Mouse (Mus musculus) forebrain, embryonic 15.5 days (tissue): ENCODE measurements around the gene Hexb. TPM values are rescaled to one million over a fixed set of nuclear protein-coding genes. Genes with fewer than 3 reads are reported as not detected.

Experiments
- ATAC-seq: fragments of 200-750 bp; cut with Nextera tagmentation; replicated peaks from 2 replicates; pipeline ENCODE4 v1.8.0; 2017; ENCODE audit warnings: mild to moderate bottlenecking, moderate TSS enrichment, moderate library complexity
- H3K27ac ChIP-seq: fragments of 300-500 bp; sonication (generic); replicated peaks from 2 replicates; pipeline ENCODE4 v1.5.1; 2015; ENCODE audit warnings: mild to moderate bottlenecking, inconsistent platforms
- H3K27me3 ChIP-seq: fragments of 300-500 bp; sonication (generic); 2 replicates; pipeline ENCODE4 v1.6.1; 2015; ENCODE audit warnings: inconsistent platforms
- H3K36me3 ChIP-seq: fragments of 300-500 bp; sonication (generic); 2 replicates; pipeline ENCODE4 v1.6.1; 2015; ENCODE audit warnings: mild to moderate bottlenecking, inconsistent platforms
- H3K4me1 ChIP-seq: fragments of 300-500 bp; sonication (generic); 2 replicates; pipeline ENCODE4 v1.6.1; 2015; ENCODE audit warnings: inconsistent platforms
- H3K4me2 ChIP-seq: fragments of 300-500 bp; sonication (generic); replicated peaks from 2 replicates; pipeline ENCODE4 v1.6.1; 2015; ENCODE audit warnings: mild to moderate bottlenecking, inconsistent platforms
- H3K4me3 ChIP-seq: fragments of 300-500 bp; sonication (generic); 2 replicates; pipeline ENCODE4 v1.5.1; 2015; ENCODE audit warnings: mild to moderate bottlenecking, inconsistent platforms
- H3K9ac ChIP-seq: fragments of 300-500 bp; sonication (generic); replicated peaks from 2 replicates; pipeline ENCODE4 v1.6.1; 2015; ENCODE audit warnings: mild to moderate bottlenecking, inconsistent platforms
- H3K9me3 ChIP-seq: fragments of 300-500 bp; sonication (generic); 2 replicates; pipeline ENCODE4 v1.6.1; 2016; ENCODE audit warnings: inconsistent platforms
- WGBS: fragments of 180-500 bp; shearing (Covaris S2); methylation state at CpG from one replicate; pipeline ENCODE4 v1.1.7; 2015; ENCODE audit warnings: mixed read lengths; 5-methylcytosine and 5-hydroxymethylcytosine counted together
- polyA plus RNA-seq: library from polyadenylated mRNA; unstranded; fragments of >200 nt; fragmentation: Nextera tagmentation; extraction: Ambion mirVana; gene quantifications from 2 replicates; pipeline ENCODE4 v1.2.1, GENCODE M21; 2015

The Hexb gene
- polyA plus RNA-seq, 1 experiment from 2014 or later, result 34.8 TPM

GRCm38 (mm10) chr13:97196186-97196924 lies 1.8 kb downstream of the Hexb start:
- Histone ChIP-seq H3K4me3 (no peak overlapping the region), H3K36me3 (no peaks in the 10 kb centered on the region), H3K9ac (no peak overlapping the region), H3K4me1 (peaks cover 37% of the 10 kb centered on the region), H3K9me3 (no peaks in the 10 kb centered on the region), H3K27me3 (no peaks in the 10 kb centered on the region), H3K27ac (no peak overlapping the region), H3K4me2 (no peak overlapping the region)
- ATAC-seq, result no peak
- WGBS, result 54% methylated on average over 12 of the region's 12 CpGs

- no peak overlapping the region for H3K9ac ChIP-seq
- no peak overlapping the region for H3K27ac ChIP-seq
- H3K27me3 ChIP-seq, result no peaks in the 10 kb centered on the region
- H3K4me1 ChIP-seq, result peaks cover 36% of the 10 kb centered on the region
- H3K36me3 ChIP-seq, result no peaks in the 10 kb centered on the region
- H3K4me2 ChIP-seq, result no peak overlapping the region
- WGBS, result 20% methylated on average over 7 of the region's 7 CpGs
- H3K4me3 ChIP-seq, result no peak overlapping the region
- peak; percentile 66 for ATAC-seq
- H3K9me3 ChIP-seq, result no peaks in the 10 kb centered on the region
Measured at GRCm38 (mm10) chr13:97193420-97193819, 4.7 kb downstream of the Hexb start.

- Histone ChIP-seq H3K27ac (no peak overlapping the region), H3K4me1 (peaks cover 28% of the 10 kb centered on the region)
- ATAC-seq, result 0 out of 2 replicates have a peak, but pooled peaks have one; percentile 15
Measured at GRCm38 (mm10) chr13:97192649-97193048, 5.5 kb downstream of the Hexb start.

GRCm38 (mm10) chr13:97187693-97188092 lies 10.5 kb downstream of the Hexb start:
- H3K4me3 ChIP-seq, result no peak overlapping the region
- H3K27ac ChIP-seq, result no peak overlapping the region
- 90% methylated on average over 5 of the region's 5 CpGs for WGBS
- no peaks in the 10 kb centered on the region for H3K27me3 ChIP-seq
- no peaks in the 10 kb centered on the region for H3K36me3 ChIP-seq
- no peak overlapping the region for H3K9ac ChIP-seq
- H3K9me3 ChIP-seq, result no peaks in the 10 kb centered on the region
- peaks cover 3% of the 10 kb centered on the region for H3K4me1 ChIP-seq
- no peak overlapping the region for H3K4me2 ChIP-seq
- ATAC-seq, result no peak

More at GRCm38 (mm10) chr13:97192649-97193048, 5.5 kb downstream of the Hexb start:
- Histone ChIP-seq H3K9ac (no peak overlapping the region), H3K4me3 (no peak overlapping the region), H3K27me3 (no peaks in the 10 kb centered on the region), H3K36me3 (no peaks in the 10 kb centered on the region), H3K4me2 (no peak overlapping the region), H3K9me3 (no peaks in the 10 kb centered on the region)
- 82% methylated on average over 11 of the region's 11 CpGs for WGBS

GRCm38 (mm10) chr13:97186346-97186745 lies 11.8 kb downstream of the Hexb start:
- Histone ChIP-seq H3K4me3 (no peak overlapping the region), H3K36me3 (no peaks in the 10 kb centered on the region), H3K9ac (no peak overlapping the region), H3K27me3 (no peaks in the 10 kb centered on the region), H3K4me2 (no peak overlapping the region), H3K27ac (no peak overlapping the region), H3K4me1 (no peaks in the 10 kb centered on the region), H3K9me3 (no peaks in the 10 kb centered on the region)
- WGBS, result 89% methylated on average over 4 of the region's 4 CpGs
- ATAC-seq, result no peak

GRCm38 (mm10) chr13:97184656-97185055 lies 13.5 kb downstream of the Hexb start:
- Histone ChIP-seq H3K9me3 (no peaks in the 10 kb centered on the region), H3K36me3 (no peaks in the 10 kb centered on the region), H3K9ac (no peak overlapping the region), H3K27ac (no peak overlapping the region), H3K27me3 (no peaks in the 10 kb centered on the region), H3K4me3 (no peak overlapping the region), H3K4me2 (no peak overlapping the region), H3K4me1 (peaks cover 15% of the 10 kb centered on the region)
- 55% methylated on average over 5 of the region's 5 CpGs for WGBS
- ATAC-seq, result no peak

- Histone ChIP-seq H3K9me3 (no peaks in the 10 kb centered on the region), H3K27ac (no peak overlapping the region), H3K36me3 (no peaks in the 10 kb centered on the region), H3K4me3 (no peak overlapping the region), H3K4me1 (peaks cover 15% of the 10 kb centered on the region), H3K9ac (no peak overlapping the region), H3K4me2 (no peak overlapping the region), H3K27me3 (no peaks in the 10 kb centered on the region)
- over 99% methylated on average over 2 of the region's 2 CpGs for WGBS
- ATAC-seq, result no peak
Measured at GRCm38 (mm10) chr13:97184168-97184567, 14.0 kb downstream of the Hexb start.

- no peak for ATAC-seq
- no peak overlapping the region for H3K4me3 ChIP-seq
Measured at GRCm38 (mm10) chr13:97182821-97183220, 15.3 kb downstream of the Hexb start.

GRCm38 (mm10) chr13:97180113-97180828 lies 17.9 kb downstream of the Hexb start:
- no peaks in the 10 kb centered on the region for H3K9me3 ChIP-seq
- no peak overlapping the region for H3K4me2 ChIP-seq
- peaks cover 15% of the 10 kb centered on the region for H3K4me1 ChIP-seq
- H3K27ac ChIP-seq, result peak overlapping the region; percentile 52; the same call in 1 of the 2 replicates
- H3K27me3 ChIP-seq, result no peaks in the 10 kb centered on the region
- WGBS, result 31% methylated on average over 6 of the region's 6 CpGs
- peaks cover 19% of the 10 kb centered on the region for H3K36me3 ChIP-seq
- H3K4me3 ChIP-seq, result no peak overlapping the region
- peak; percentile 67; the same call in 1 of the 2 replicates for ATAC-seq
- H3K9ac ChIP-seq, result no peak overlapping the region

More at GRCm38 (mm10) chr13:97182821-97183220, 15.3 kb downstream of the Hexb start:
- Histone ChIP-seq H3K27me3 (no peaks in the 10 kb centered on the region), H3K4me1 (peaks cover 15% of the 10 kb centered on the region), H3K9me3 (no peaks in the 10 kb centered on the region), H3K27ac (no peak overlapping the region), H3K4me2 (no peak overlapping the region), H3K9ac (no peak overlapping the region), H3K36me3 (no peaks in the 10 kb centered on the region)
- 65% methylated on average over 4 of the region's 4 CpGs for WGBS

GRCm38 (mm10) chr13:97178943-97179342 lies 19.2 kb downstream of the Hexb start:
- Histone ChIP-seq H3K27ac (no peak overlapping the region), H3K4me2 (no peak overlapping the region), H3K9me3 (no peaks in the 10 kb centered on the region), H3K27me3 (no peaks in the 10 kb centered on the region), H3K4me3 (no peak overlapping the region), H3K36me3 (peaks cover 31% of the 10 kb centered on the region), H3K9ac (no peak overlapping the region), H3K4me1 (peaks cover 15% of the 10 kb centered on the region)
- ATAC-seq, result no peak
- WGBS, result 72% methylated on average over 7 of the region's 7 CpGs

GRCm38 (mm10) chr13:97176731-97177130 lies 21.4 kb downstream of the Hexb start:
- Histone ChIP-seq H3K4me1 (peaks cover 15% of the 10 kb centered on the region), H3K9me3 (no peaks in the 10 kb centered on the region), H3K27me3 (no peaks in the 10 kb centered on the region), H3K4me2 (no peak overlapping the region), H3K36me3 (peaks cover 49% of the 10 kb centered on the region), H3K4me3 (no peak overlapping the region), H3K9ac (no peak overlapping the region), H3K27ac (no peak overlapping the region)
- WGBS, result 83% methylated on average over 5 of the region's 5 CpGs
- no peak for ATAC-seq

GRCm38 (mm10) chr13:97175520-97176264 lies 22.5 kb downstream of the Hexb start:
- H3K9ac ChIP-seq, result no peak overlapping the region
- H3K4me2 ChIP-seq, result no peak overlapping the region
- H3K4me1 ChIP-seq, result peaks cover 11% of the 10 kb centered on the region
- H3K27ac ChIP-seq, result no peak overlapping the region
- peaks cover 55% of the 10 kb centered on the region for H3K36me3 ChIP-seq
- no peak overlapping the region for H3K4me3 ChIP-seq
- H3K9me3 ChIP-seq, result no peaks in the 10 kb centered on the region
- ATAC-seq, result no peak
- no peaks in the 10 kb centered on the region for H3K27me3 ChIP-seq
- WGBS, result 85% methylated on average over 10 of the region's 10 CpGs
